Mouse (Mus musculus) embryonic facial prominence, embryonic 11.5 days (tissue): ENCODE results near the gene Atp5l. TPM values are rescaled to one million over a fixed set of nuclear protein-coding genes. Genes with fewer than 3 reads are reported as not detected.

Experiments used
- ATAC-seq: fragments of 200-750 bp; cut with Nextera tagmentation; replicated peaks from 2 replicates; pipeline ENCODE4 v1.8.0; 2017; ENCODE audit warnings: low read depth; ENCODE audit not compliant: insufficient number of reproducible peaks, low FRiP score, low TSS enrichment
- DNase-seq: peaks from one replicate; pipeline ENCODE4 v3.0.0-alpha.2; 2015; ENCODE audit warnings: low spot score
- H3K27ac ChIP-seq: fragments of 300-500 bp; sonication (generic); replicated peaks from 2 replicates; pipeline ENCODE4 v1.5.1; 2014; ENCODE audit warnings: mild to moderate bottlenecking, low read depth, low read length, control low read depth
- H3K27me3 ChIP-seq: fragments of 300-500 bp; sonication (generic); 2 replicates; pipeline ENCODE4 v1.6.1; 2014; ENCODE audit warnings: mild to moderate bottlenecking, low read length, moderate library complexity, mixed read lengths; ENCODE audit not compliant: control insufficient read depth, insufficient read depth
- H3K36me3 ChIP-seq: fragments of 300-500 bp; sonication (generic); replicated peaks from 2 replicates; pipeline ENCODE4 v1.6.1; 2014; ENCODE audit warnings: low read depth, mild to moderate bottlenecking, low read length, moderate library complexity, mixed read lengths; ENCODE audit not compliant: control insufficient read depth, insufficient read depth
- H3K4me1 ChIP-seq: fragments of 300-500 bp; sonication (generic); 2 replicates; pipeline ENCODE4 v1.6.1; 2014; ENCODE audit warnings: low read length, mixed read lengths; ENCODE audit not compliant: control insufficient read depth, insufficient read depth
- H3K4me2 ChIP-seq: fragments of 300-500 bp; sonication (generic); 2 replicates; pipeline ENCODE4 v1.6.1; 2014; ENCODE audit warnings: low read depth, mild to moderate bottlenecking, control low read depth, low read length, moderate library complexity
- H3K4me3 ChIP-seq: fragments of 300-500 bp; sonication (generic); 2 replicates; pipeline ENCODE4 v1.5.1; 2014; ENCODE audit warnings: low read depth, low read length, control low read depth
- H3K9ac ChIP-seq: fragments of 300-500 bp; sonication (generic); replicated peaks from 2 replicates; pipeline ENCODE4 v1.6.1; 2014; ENCODE audit warnings: mild to moderate bottlenecking, control low read depth, low read length
- H3K9me3 ChIP-seq: fragments of 300-500 bp; sonication (generic); replicated peaks from 2 replicates; pipeline ENCODE4 v1.6.1; 2016; ENCODE audit warnings: mild to moderate bottlenecking, low read length, inconsistent platforms, mixed read lengths; ENCODE audit not compliant: control insufficient read depth
- WGBS: fragments of 180-500 bp; shearing (Covaris S2); extraction: QIAGEN DNeasy Blood & Tissue Kit; methylation state at CpG from one replicate; pipeline ENCODE4 v1.1.7; 2014; 5-methylcytosine and 5-hydroxymethylcytosine counted together
- polyA plus RNA-seq: library from polyadenylated mRNA; unstranded; fragments of >200 nt; fragmentation: Nextera tagmentation; extraction: Ambion mirVana; gene quantifications from 2 replicates; pipeline ENCODE4 v1.2.1, GENCODE M21; 2014

Gene Atp5l
- polyA plus RNA-seq, 1 experiment from 2014 or later, result 572 TPM

DNA sequence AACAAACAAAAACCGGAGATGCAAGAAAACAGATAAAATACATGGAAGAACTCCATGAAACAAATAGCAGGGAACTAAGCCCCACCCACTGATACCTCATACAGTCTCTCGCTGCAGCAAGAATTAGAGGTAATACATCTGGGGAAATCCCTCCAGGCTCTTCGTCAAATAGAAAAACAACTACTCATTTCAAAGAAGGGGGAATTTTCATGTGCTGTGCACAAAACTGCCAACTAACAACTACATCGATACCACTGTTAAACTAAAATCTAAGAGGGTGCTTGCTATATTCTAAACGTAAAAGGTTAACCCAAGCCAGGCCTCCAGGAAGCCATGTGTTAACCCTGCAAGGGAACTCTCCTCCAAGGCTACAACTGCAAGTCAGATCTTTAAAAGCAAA is 46.9 kb downstream of the Atp5l start:
- no peaks in the 10 kb centered on the region for H3K9me3 ChIP-seq
- DNase-seq, result no peak
- H3K27me3 ChIP-seq, result no peaks in the 10 kb centered on the region
- no peaks in the 10 kb centered on the region; the same call in 1 of the 2 replicates for H3K36me3 ChIP-seq
- 72% methylated on average over 5 of the region's 5 CpGs for WGBS
- peaks cover 1% of the 10 kb centered on the region for H3K4me1 ChIP-seq
- no peak for ATAC-seq
- 0 out of 2 replicates have a peak overlapping the region, but pooled peaks have one; percentile 35 for H3K27ac ChIP-seq
- H3K4me3 ChIP-seq, result no peak overlapping the region
- no peak overlapping the region for H3K4me2 ChIP-seq
- no peak overlapping the region for H3K9ac ChIP-seq

DNA sequence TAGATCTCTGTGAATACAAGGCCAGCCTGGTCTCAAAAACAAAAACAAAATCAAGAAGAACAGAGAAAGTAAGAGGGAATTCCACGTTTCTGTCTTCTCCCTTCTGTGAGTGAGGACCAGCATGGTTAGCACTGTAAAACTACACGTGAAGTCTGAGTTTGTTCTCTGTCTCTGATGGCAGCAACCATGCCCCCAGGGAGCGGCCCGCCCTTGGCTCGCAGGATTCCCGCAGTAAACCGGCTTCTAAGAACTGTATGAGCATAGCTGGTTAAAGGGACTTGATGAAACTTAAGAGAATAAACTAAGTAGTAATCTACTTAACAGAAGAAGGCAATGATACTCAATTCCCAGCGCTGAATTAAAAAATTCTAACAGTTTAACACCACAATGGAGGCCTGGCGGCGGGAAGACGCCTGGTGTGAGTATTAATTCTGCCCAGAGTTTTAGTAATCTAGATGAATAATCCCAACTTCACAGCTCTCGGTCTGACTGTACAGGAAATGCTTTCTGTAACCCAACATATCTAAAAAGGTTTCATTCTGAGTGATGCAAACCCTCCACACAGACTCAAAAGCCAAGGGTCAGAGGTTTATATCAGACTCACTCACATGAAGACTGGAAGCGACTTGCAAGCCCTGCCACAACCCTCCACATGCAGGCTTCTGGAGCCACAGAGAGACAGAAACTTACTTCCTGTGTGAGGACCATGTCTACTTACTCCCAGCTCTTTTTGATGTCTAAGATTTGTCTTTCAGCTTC is 52.0 kb downstream of the Atp5l start:
- no peak for ATAC-seq
- DNase-seq, result no peak
- H3K27me3 ChIP-seq, result no peaks in the 10 kb centered on the region
- no peaks in the 10 kb centered on the region for H3K4me1 ChIP-seq
- H3K36me3 ChIP-seq, result peaks cover 2% of the 10 kb centered on the region
- WGBS, result 82% methylated on average over 13 of the region's 13 CpGs
- no peak overlapping the region for H3K27ac ChIP-seq
- H3K9ac ChIP-seq, result no peak overlapping the region
- H3K4me2 ChIP-seq, result no peak overlapping the region
- H3K9me3 ChIP-seq, result no peaks in the 10 kb centered on the region
- no peak overlapping the region for H3K4me3 ChIP-seq

DNA sequence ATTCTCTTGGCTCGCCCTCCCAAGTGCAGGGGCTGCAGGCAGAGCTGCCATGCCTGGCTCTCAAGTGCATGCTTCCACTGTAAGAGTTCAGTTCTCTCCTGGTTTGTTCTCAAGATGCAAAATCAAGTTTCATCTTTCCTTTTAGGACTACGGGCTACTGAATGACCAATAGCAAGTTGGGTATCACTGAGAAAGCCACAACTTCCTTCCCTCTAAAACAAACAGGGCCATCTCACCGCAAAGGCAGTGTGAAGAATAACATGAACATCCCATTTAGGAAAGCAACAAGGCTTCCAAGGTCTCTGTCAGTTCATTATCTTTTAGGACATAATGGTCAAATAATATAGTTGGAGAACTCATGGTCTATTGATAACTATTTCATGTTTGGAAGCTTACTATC is 52.9 kb downstream of the Atp5l start:
- Histone ChIP-seq H3K27me3 (no peaks in the 10 kb centered on the region), H3K4me3 (no peak overlapping the region), H3K4me1 (no peaks in the 10 kb centered on the region), H3K36me3 (peaks cover 2% of the 10 kb centered on the region), H3K27ac (no peak overlapping the region), H3K9me3 (no peaks in the 10 kb centered on the region), H3K4me2 (no peak overlapping the region), H3K9ac (no peak overlapping the region)
- no peak for ATAC-seq
- DNase-seq, result no peak
- 92% methylated on average over 3 of the region's 3 CpGs for WGBS

DNA sequence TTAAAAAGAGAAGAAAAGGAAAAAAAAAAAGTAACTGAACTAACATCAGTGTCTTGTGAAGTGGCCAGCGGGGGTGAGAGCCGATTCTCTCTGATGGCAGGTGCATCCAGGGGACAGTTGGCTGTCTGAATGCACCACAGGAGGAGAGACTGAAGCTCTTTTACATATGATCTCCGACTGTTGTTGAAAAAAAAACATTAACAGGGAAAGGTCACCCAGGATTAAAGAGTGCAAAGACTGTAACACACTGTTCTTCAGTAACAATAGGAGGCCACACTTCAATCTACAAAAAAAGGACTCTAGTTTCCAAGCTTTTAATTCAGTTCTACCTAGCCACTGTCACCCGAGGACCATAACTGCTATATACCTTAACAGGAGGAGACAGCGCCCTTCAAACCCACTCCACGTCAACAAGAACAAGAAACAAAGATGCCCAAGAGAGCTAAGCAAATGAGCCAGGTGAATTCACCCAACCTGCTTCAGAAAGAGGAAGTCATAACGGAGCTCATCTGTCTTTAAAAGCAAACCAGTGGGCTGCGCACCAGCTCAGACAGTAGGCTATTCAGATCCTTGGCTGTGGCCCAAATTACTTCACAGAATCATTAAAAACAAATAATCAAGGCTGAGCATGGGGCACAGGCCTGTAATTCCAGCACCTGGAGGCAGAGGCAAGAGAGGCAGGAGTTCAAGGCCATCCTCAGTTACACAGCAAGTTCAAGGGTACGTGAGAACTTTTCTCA is 53.9 kb downstream of the Atp5l start:
- Histone ChIP-seq H3K4me1 (no peaks in the 10 kb centered on the region), H3K27ac (no peak overlapping the region), H3K4me3 (no peak overlapping the region), H3K4me2 (no peak overlapping the region), H3K27me3 (no peaks in the 10 kb centered on the region), H3K36me3 (peaks cover 2% of the 10 kb centered on the region), H3K9me3 (no peaks in the 10 kb centered on the region), H3K9ac (no peak overlapping the region)
- no peak for DNase-seq
- no peak for ATAC-seq
- WGBS, result 78% methylated on average over 9 of the region's 9 CpGs

Other genes with a start within 250 kb of the Atp5l start
- gene Treh, start 247.5 kb downstream of the Atp5l start, polyA plus RNA-seq, result not detected in 2 replicates
- 27.8 and 30.0 TPM in 2 replicates for gene Phldb1, start 185.5 kb downstream of the Atp5l start, polyA plus RNA-seq
- gene Arcn1, start 152.9 kb downstream of the Atp5l start, polyA plus RNA-seq, result 208 and 223 TPM in 2 replicates
- gene Ift46, start 152.8 kb downstream of the Atp5l start, polyA plus RNA-seq, result 142 and 152 TPM in 2 replicates
- gene Tmem25, start 121.4 kb downstream of the Atp5l start, polyA plus RNA-seq, result 1.2 and 1.4 TPM in 2 replicates
- not detected in 2 replicates for gene Ttc36, start 117.7 kb downstream of the Atp5l start, polyA plus RNA-seq
- gene Kmt2a, start 39.4 kb downstream of the Atp5l start, polyA plus RNA-seq, result 9.8 and 12.2 TPM in 2 replicates
- gene Ube4a, start 44.9 kb upstream of the Atp5l start, polyA plus RNA-seq, result 31.3 and 34.3 TPM in 2 replicates
- gene Cd3g, start 59.7 kb upstream of the Atp5l start, polyA plus RNA-seq, result not detected in 2 replicates
- not detected in 2 replicates for gene Cd3d, start 61.0 kb upstream of the Atp5l start, polyA plus RNA-seq
- not detected in 2 replicates for gene Cd3e, start 88.9 kb upstream of the Atp5l start, polyA plus RNA-seq
- 8.8 and 9.2 TPM in 2 replicates for gene Mpzl2, start 119.1 kb upstream of the Atp5l start, polyA plus RNA-seq
- 2.0 and 2.3 TPM in 2 replicates for gene Mpzl3, start 134.4 kb upstream of the Atp5l start, polyA plus RNA-seq
- 0.49 and 0.50 TPM in 2 replicates for gene Jaml, start 158.4 kb upstream of the Atp5l start, polyA plus RNA-seq
- gene Scn2b, start 197.0 kb upstream of the Atp5l start, polyA plus RNA-seq, result 4.1 and 4.9 TPM in 2 replicates
- gene Scn4b, start 217.7 kb upstream of the Atp5l start, polyA plus RNA-seq, result 0.04 and 0.21 TPM in 2 replicates